24 mouse cellular contexts compared by ENCODE assay signal in genomic region chr6:117276850-117277249, GRCm38 (mm10).
DNase-seq lines count a peak whose midpoint lies in the region; ATAC-seq and TF ChIP-seq lines count a peak whose summit lies in the region.
"Had no signal": no experiment of that assay in that cellular context is flagged by ENCODE, and none has a peak within 500 bp of the region (broad histone marks: within the 10 kb centered on the region; RNA-seq: fewer than 3 reads in every experiment).

No protein-coding gene starts in this region.

- H3K27me3 ChIP-seq in liver, adult 2 months (ENCODE audit: control insufficient read depth, insufficient read depth, low read length), result no peaks in the 10 kb centered on the region
- no peaks in the 10 kb centered on the region for H3K27me3 ChIP-seq in liver, embryonic 12.5 days (replicated peaks)
- H3K27me3 ChIP-seq: CH12.LX; embryonic facial prominence, embryonic 12.5 days; forebrain, embryonic 13.5 days; forebrain, embryonic 15.5 days; Patski had no signal

- no peak for TF ChIP-seq POLR2A in liver, adult 2 months (IDR thresholded peaks at IDR 0.05; ENCODE audit: extremely low read depth, insufficient read depth, low read length)

- peak overlapping the region; percentile 78 for H3K27ac ChIP-seq in liver, adult 2 months (replicated peaks; ENCODE audit: insufficient read depth, low read depth, low read length)
- H3K27ac ChIP-seq in liver, embryonic 12.5 days, result no peak overlapping the region
- H3K27ac ChIP-seq: embryonic facial prominence, embryonic 10.5 days; embryonic facial prominence, embryonic 12.5 days; forebrain, embryonic 13.5 days; forebrain, embryonic 15.5 days had no signal

- peak; percentile 50 for DNase-seq in heart, adult 11 months
- no peak for DNase-seq in heart, adult 18-20 months
- peak; percentile 67 for DNase-seq in liver, adult 2 months (ENCODE audit: extremely low read depth, low read depth, low spot score)
- no peak for DNase-seq in kidney, adult 8-10 months
- DNase-seq: adrenal gland, adult 8-10 months; adrenal gland, postnatal 14 days; adrenal gland, postnatal 36 days; B cell, adult 2 months; cerebellum, adult 11-12 months; cerebellum, adult 2 months; cerebellum, adult 9-10 months; cerebellum, postnatal 10 days; cerebellum, postnatal 25 days had no signal

- no peak overlapping the region for H3K4me3 ChIP-seq in liver, adult 2 months (ENCODE audit: insufficient read depth, low read depth, low read length)
- no peak overlapping the region for H3K4me3 ChIP-seq in liver, embryonic 12.5 days
- H3K4me3 ChIP-seq: embryonic facial prominence, embryonic 10.5 days; embryonic facial prominence, embryonic 12.5 days; forebrain, embryonic 13.5 days; forebrain, embryonic 15.5 days had no signal

- no peak for TF ChIP-seq CTCF in liver, adult 2 months (IDR thresholded peaks at IDR 0.05; ENCODE audit: low read depth, low read length)

- no peaks in the 10 kb centered on the region for H3K9me3 ChIP-seq in liver, embryonic 12.5 days (replicated peaks)
- H3K9me3 ChIP-seq: embryonic facial prominence, embryonic 10.5 days; embryonic facial prominence, embryonic 12.5 days; forebrain, embryonic 13.5 days; forebrain, embryonic 15.5 days had no signal

- WGBS in liver, adult 2 months, result 13% methylated on average over 3 of the region's 3 CpGs
- 55% methylated on average over 3 of the region's 3 CpGs for WGBS in liver, embryonic 12.5 days (ENCODE audit: insufficient replicate concordance)

- no peaks in the 10 kb centered on the region for H3K36me3 ChIP-seq in liver, adult 2 months (ENCODE audit: control insufficient read depth, insufficient read depth, low read length)
- H3K36me3 ChIP-seq in liver, embryonic 12.5 days, result no peaks in the 10 kb centered on the region
- H3K36me3 ChIP-seq: embryonic facial prominence, embryonic 10.5 days; embryonic facial prominence, embryonic 12.5 days; forebrain, embryonic 15.5 days; G1E had no signal

- no peaks in the 10 kb centered on the region for H3K79me2 ChIP-seq in liver, adult 2 months (ENCODE audit: control insufficient read depth, insufficient read depth, low read length)

- H3K4me1 ChIP-seq in liver, adult 2 months (ENCODE audit: control insufficient read depth, insufficient read depth, low read length), result peaks cover 14% of the 10 kb centered on the region
- H3K4me1 ChIP-seq in liver, embryonic 12.5 days, result no peaks in the 10 kb centered on the region

- ATAC-seq in liver, embryonic 12.5 days, result no peak
- peak; percentile 44 for ATAC-seq in granulocyte monocyte progenitor cell, adult 5-6 weeks (replicated peaks; ENCODE audit: poor library complexity, severe bottlenecking)
- ATAC-seq: activated CD4-positive, CD25-positive, alpha-beta regulatory T cell, adult 4 months; CD4-positive, CD25-positive, alpha-beta regulatory T cell, adult 4 months; forebrain, embryonic 13.5 days; forebrain, embryonic 15.5 days; Patski had no signal

- H3K9ac ChIP-seq in liver, adult 2 months (ENCODE audit: low read depth, low read length), result no peak overlapping the region
- no peak overlapping the region for H3K9ac ChIP-seq in liver, embryonic 12.5 days
- H3K9ac ChIP-seq: embryonic facial prominence, embryonic 12.5 days; forebrain, embryonic 13.5 days; forebrain, embryonic 15.5 days had no signal

- H3K4me2 ChIP-seq in liver, embryonic 12.5 days, result no peak overlapping the region
- H3K4me2 ChIP-seq: embryonic facial prominence, embryonic 12.5 days; forebrain, embryonic 13.5 days; forebrain, embryonic 15.5 days had no signal

Comparison
In these comparisons a context has a peak if more than half of its experiments do, and no peak if none do; other contexts are left out.
1. DNase-seq: peak in heart, adult 11 months (single experiment) and liver, adult 2 months (single experiment); none in heart, adult 18-20 months (0 of 2) and kidney, adult 8-10 months (0 of 2).